Mouse (Mus musculus): ENCODE results near the gene Atp2b1. TPM values are rescaled to one million over a fixed set of nuclear protein-coding genes. Genes with fewer than 3 reads are reported as not detected.

The Atp2b1 gene
- polyA plus RNA-seq, 1 experiment from 2014 or later, result 116 TPM

DNA sequence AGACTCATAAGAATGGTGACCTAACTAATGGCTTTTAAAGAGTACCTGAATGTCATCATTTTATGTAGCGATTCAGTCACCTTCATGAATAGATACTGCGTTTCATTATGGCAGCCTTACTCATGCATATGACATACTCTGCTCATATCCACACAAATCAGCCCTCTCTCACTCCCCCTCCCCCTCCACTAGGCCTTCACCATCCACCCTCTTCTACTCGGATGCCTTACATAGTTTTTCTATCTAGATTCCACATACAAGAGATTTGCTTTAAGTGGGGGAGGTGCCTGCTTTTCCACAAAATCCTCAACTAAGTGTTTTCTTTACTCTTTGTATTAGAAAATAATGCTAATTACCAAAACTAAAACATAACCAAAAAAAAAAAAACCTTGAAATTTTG lies 96.9 kb downstream of the Atp2b1 start:
- Histone ChIP-seq H3K4me2 (replicated peaks) (no peak overlapping the region), H3K4me1 (no peaks in the 10 kb centered on the region), H3K27ac (replicated peaks) (no peak overlapping the region), H3K9me3 (no peaks in the 10 kb centered on the region), H3K9ac (replicated peaks) (no peak overlapping the region), H3K36me3 (peaks cover 15% of the 10 kb centered on the region), H3K27me3 (peaks cover 6% of the 10 kb centered on the region; the same call in 1 of the 2 replicates), H3K4me3 (no peak overlapping the region)
- 85% methylated on average over 3 of the region's 3 CpGs for WGBS
- ATAC-seq (ENCODE audit: low FRiP score, low read depth), result no peak

DNA sequence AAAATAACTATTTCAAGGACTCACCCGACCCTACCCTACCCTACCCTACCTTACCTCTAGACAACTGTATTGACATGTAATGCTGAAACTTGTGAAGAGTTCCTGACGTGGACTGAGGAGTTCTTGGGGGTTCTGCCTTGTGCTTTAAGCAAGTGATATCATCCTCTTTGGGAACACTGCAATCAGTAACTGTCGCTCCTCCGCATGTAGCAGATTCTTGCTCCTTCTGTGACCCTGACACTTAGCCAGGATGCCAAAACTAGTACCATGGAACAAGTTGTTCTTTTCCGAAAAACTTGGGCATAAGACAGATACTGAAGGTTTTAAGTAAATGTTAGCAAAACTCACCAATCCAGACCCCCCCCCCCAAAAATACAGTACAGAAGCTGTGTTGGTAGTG lies 97.9 kb downstream of the Atp2b1 start:
- 93% methylated on average over 5 of the region's 5 CpGs for WGBS
- Histone ChIP-seq H3K27me3 (peaks cover 6% of the 10 kb centered on the region; the same call in 1 of the 2 replicates), H3K4me1 (no peaks in the 10 kb centered on the region), H3K36me3 (peaks cover 14% of the 10 kb centered on the region), H3K9me3 (no peaks in the 10 kb centered on the region), H3K4me2 (replicated peaks) (no peak overlapping the region), H3K27ac (replicated peaks) (no peak overlapping the region), H3K9ac (replicated peaks) (no peak overlapping the region), H3K4me3 (no peak overlapping the region)
- ATAC-seq (ENCODE audit: low FRiP score, low read depth), result no peak

DNA sequence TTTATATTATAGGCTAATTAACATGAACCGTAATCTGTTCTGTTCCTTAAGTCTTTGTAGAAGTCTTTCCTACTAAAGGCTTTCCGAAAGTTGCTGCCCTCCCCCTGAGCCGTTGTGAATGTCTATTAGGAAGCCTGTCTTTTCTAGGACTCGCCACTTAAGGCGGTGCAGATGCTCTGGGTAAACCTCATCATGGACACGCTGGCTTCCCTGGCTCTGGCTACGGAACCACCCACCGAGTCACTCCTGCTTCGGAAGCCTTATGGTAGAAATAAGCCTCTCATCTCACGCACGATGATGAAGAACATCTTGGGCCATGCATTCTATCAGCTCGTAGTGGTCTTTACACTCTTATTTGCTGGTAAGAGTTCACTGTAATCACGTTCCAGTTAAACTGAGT lies 100.5 kb downstream of the Atp2b1 start:
- H3K4me2 ChIP-seq (replicated peaks), result no peak overlapping the region
- no peak for ATAC-seq (ENCODE audit: low FRiP score, low read depth)
- H3K27me3 ChIP-seq, result peaks cover 6% of the 10 kb centered on the region; the same call in 1 of the 2 replicates
- no peaks in the 10 kb centered on the region for H3K9me3 ChIP-seq
- H3K27ac ChIP-seq (replicated peaks), result no peak overlapping the region
- no peak overlapping the region for H3K4me3 ChIP-seq
- H3K9ac ChIP-seq (replicated peaks), result no peak overlapping the region
- peaks cover 22% of the 10 kb centered on the region for H3K36me3 ChIP-seq
- 96% methylated on average over 13 of the region's 13 CpGs for WGBS
- H3K4me1 ChIP-seq, result no peaks in the 10 kb centered on the region

DNA sequence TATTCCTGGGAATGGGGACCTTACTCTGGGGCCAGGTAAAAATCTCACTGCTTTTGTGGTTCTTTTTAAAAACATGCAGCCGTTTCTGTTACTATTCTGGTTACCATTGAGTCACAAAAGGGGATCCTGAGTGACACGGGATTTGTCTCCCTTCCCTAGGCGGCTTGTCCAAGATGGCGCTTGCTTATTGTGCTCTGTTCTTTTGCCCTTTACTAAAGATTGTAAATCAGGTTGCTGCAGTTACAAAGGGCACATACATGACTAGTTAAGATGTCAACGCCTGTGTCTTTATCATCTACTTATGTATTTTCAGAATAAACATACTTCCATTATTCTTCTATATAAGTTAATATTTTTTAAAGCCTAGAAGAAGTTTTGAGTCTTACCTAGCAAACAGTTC lies 102.8 kb downstream of the Atp2b1 start:
- Histone ChIP-seq H3K4me1 (no peaks in the 10 kb centered on the region), H3K4me3 (no peak overlapping the region), H3K9ac (replicated peaks) (no peak overlapping the region), H3K36me3 (peaks cover 22% of the 10 kb centered on the region), H3K4me2 (replicated peaks) (no peak overlapping the region), H3K27me3 (peaks cover 6% of the 10 kb centered on the region; the same call in 1 of the 2 replicates), H3K9me3 (no peaks in the 10 kb centered on the region), H3K27ac (replicated peaks) (no peak overlapping the region)
- ATAC-seq (ENCODE audit: low FRiP score, low read depth), result 0 out of 2 replicates have a peak, but pooled peaks have one; percentile 52
- WGBS, result 67% methylated on average over 5 of the region's 5 CpGs

DNA sequence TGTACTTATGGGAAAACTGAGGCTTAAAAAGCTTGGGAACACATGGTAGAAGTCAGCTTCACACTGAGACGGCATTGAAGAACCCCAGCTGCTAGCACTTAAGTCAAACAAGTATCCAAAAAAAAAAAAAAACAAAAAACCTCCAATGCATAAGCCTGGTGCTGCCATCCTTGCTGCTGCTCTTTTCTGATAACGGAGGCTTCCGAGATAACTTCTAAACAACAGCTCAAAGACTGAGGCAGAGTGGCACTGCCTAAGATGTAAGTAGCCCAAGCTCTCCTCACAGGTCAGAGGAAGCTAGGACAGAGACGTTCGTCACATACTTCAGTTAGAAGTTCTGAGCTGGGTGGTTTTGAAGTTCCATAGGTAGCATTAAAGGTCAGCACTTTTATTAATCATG lies 113.3 kb downstream of the Atp2b1 start:
- 93% methylated on average over 5 of the region's 5 CpGs for WGBS
- Histone ChIP-seq H3K27me3 (no peaks in the 10 kb centered on the region), H3K9ac (replicated peaks) (no peak overlapping the region), H3K4me3 (no peak overlapping the region), H3K4me1 (no peaks in the 10 kb centered on the region), H3K27ac (replicated peaks) (no peak overlapping the region), H3K36me3 (no peaks in the 10 kb centered on the region), H3K4me2 (replicated peaks) (no peak overlapping the region), H3K9me3 (no peaks in the 10 kb centered on the region)
- no peak for ATAC-seq (ENCODE audit: low FRiP score, low read depth)

DNA sequence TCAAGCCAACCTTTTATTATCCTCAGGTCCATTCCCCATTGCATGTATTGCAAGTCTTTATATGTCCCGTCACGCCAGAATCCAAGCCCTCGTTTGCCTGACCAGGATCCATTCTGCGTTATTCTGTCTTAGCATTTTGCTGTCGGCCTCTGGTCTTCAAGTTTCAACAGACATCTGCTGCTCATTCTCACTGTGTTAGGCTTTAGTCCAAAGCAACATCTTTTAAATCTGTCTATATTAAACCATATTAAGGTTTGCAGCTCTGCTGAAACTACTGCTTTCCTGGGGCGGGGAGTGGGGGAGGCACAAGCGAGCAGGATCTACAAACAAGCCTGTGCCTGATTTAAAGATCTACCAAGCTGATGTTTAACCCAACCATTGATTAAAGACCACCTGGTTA lies 115.6 kb downstream of the Atp2b1 start:
- H3K9ac ChIP-seq (replicated peaks), result no peak overlapping the region
- WGBS, result 95% methylated on average over 7 of the region's 7 CpGs
- ATAC-seq (ENCODE audit: low FRiP score, low read depth), result no peak
- H3K4me2 ChIP-seq (replicated peaks), result no peak overlapping the region
- no peaks in the 10 kb centered on the region for H3K9me3 ChIP-seq
- H3K27ac ChIP-seq (replicated peaks), result no peak overlapping the region
- no peaks in the 10 kb centered on the region for H3K36me3 ChIP-seq
- H3K4me3 ChIP-seq, result no peak overlapping the region
- H3K27me3 ChIP-seq, result no peaks in the 10 kb centered on the region
- no peaks in the 10 kb centered on the region for H3K4me1 ChIP-seq

DNA sequence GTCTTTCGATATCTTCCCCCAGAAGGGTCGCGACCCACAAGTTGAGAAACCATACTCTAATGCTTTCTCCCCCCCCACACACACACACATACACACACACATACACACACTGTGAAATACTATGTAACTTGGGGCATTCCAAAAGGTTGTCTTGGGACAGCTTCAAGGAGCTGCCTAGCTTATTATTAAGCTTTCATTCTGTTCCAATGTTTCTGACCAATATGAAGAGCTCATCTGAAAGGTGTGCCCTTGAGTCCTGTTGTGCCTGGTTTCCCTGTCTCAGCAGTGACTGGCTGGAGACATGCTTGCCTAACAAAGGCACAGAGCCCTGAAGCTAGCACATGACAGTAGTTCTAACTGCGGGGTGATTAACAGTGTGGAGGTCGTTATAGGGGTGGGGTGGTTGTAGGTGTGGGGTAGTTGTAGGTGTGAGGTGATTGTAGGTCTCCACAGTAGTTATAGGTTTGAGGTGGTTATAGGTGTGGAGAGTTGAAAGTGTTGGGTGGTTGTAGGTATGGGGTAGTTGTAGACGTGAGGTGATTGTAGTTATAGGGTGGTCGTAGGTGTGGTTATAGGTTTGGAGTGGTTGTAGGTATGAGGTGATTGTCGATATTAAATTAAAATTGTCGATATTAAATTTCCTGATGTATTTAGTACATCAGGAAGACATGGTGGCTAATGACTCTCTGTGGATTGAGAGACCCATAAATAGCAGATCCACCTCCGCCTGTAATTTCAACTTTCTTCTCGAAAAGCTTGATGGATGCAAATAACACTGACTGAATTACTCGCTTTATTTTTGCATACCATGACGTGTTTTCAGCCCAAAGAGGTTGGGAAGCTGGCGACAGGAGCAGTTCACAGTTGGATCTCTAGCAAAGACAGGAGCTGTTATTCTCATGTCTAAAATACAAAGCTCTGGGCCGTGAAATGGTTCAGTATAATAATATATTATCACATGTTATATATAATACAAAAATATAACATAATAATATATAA lies 119.9 kb downstream of the Atp2b1 start:
- WGBS, result 92% methylated on average over 15 of the region's 15 CpGs
- no peak overlapping the region for H3K27ac ChIP-seq (replicated peaks)
- H3K9me3 ChIP-seq, result no peaks in the 10 kb centered on the region
- H3K27me3 ChIP-seq, result no peaks in the 10 kb centered on the region
- ATAC-seq (ENCODE audit: low FRiP score, low read depth), result no peak; the same call in 1 of the 2 replicates
- no peaks in the 10 kb centered on the region for H3K36me3 ChIP-seq
- no peak overlapping the region for H3K4me3 ChIP-seq
- no peak overlapping the region for H3K9ac ChIP-seq (replicated peaks)
- no peaks in the 10 kb centered on the region for H3K4me1 ChIP-seq
- H3K4me2 ChIP-seq (replicated peaks), result no peak overlapping the region

DNA sequence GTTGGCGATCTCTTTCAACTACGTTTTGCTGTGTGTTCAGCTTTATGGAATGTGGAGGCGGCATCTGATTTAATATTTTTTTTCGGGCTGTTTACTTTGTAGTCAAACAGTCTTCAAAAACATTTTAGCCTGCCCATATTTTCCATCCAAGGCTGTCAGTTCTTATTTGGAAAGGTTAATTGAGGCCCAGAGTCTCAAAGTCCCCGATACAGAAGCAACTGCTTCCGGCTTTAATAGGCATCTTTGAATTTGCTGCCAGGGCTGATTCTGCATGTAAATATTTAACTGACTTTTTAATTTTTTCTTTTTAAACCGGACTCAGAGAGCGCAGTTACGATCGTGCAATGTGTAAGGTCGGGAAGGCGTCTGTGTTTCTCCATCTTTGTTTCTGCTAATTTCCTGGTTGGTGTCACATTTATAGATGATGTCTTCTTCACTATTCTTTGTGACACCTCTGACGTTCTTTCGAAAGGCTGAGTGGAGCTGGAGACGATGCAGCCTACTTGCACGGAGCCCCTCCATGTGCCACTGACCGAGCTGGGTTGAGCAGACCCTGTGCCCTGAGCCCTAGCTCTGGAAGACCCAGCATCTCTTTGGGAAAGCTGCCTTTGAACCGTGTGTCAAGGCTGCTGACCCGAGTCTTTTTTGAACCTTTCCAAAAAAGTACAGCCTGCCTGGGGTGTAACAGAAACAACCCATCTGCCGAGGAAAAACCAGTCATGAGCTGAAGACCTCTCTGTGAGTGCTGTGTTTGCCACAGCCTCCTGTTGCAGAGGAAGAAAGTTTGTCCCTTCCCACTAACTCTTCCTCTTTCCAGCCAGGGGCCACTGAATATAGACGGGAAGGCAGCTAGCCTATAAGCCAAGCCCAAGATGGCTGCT lies 123.2 kb downstream of the Atp2b1 start:
- ATAC-seq (ENCODE audit: low FRiP score, low read depth), result no peak
- Histone ChIP-seq H3K27me3 (no peaks in the 10 kb centered on the region), H3K36me3 (no peaks in the 10 kb centered on the region), H3K4me1 (no peaks in the 10 kb centered on the region), H3K9me3 (no peaks in the 10 kb centered on the region), H3K9ac (replicated peaks) (no peak overlapping the region), H3K4me2 (replicated peaks) (no peak overlapping the region), H3K4me3 (no peak overlapping the region), H3K27ac (replicated peaks) (no peak overlapping the region)
- 87% methylated on average over 21 of the region's 21 CpGs for WGBS

DNA sequence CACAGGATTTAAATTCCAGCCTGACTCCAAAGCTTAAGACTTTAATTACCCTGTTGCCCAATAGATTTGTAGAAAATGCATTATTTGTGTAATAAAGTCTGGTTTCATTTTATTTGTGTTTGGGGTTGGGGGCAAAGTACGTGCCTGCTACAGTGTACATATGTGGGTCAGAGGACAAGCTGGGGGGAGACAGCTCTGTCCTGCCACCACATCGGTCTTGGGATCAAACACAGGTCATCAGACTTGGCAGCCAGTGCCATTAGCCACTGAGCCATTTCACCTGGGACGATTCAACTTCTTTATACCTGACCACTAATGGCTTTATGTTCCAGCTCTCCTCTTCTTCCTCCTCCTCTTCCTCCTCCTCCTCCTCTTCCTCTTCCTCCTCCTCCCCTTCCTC lies 124.7 kb downstream of the Atp2b1 start:
- Histone ChIP-seq H3K36me3 (no peaks in the 10 kb centered on the region), H3K4me2 (replicated peaks) (no peak overlapping the region), H3K4me1 (no peaks in the 10 kb centered on the region), H3K27me3 (no peaks in the 10 kb centered on the region), H3K4me3 (no peak overlapping the region), H3K27ac (replicated peaks) (no peak overlapping the region), H3K9me3 (no peaks in the 10 kb centered on the region), H3K9ac (replicated peaks) (no peak overlapping the region)
- no peak for ATAC-seq (ENCODE audit: low FRiP score, low read depth)
- 86% methylated on average over 3 of the region's 3 CpGs for WGBS

DNA sequence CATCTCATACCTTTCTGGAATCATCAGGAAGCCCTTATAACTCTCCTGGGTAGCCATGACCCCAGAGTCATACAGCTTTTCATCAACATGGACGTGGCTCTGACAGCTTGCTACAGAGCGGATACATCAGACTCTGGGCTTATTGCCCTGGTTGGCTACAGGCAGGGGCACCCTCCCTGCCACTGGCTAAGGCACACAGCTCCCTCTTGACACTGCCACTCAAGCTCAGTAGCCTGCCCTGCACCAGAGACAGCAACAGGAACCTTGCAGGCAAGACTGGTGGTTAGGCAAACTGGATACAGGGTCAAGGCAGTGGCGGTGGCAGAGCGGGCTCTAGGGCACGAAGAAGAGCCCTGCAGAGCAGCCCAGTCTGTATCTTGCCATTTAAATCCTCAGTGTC lies 126.0 kb downstream of the Atp2b1 start:
- H3K27me3 ChIP-seq, result no peaks in the 10 kb centered on the region
- WGBS, result 92% methylated on average over 5 of the region's 5 CpGs
- no peaks in the 10 kb centered on the region for H3K9me3 ChIP-seq
- no peak for ATAC-seq (ENCODE audit: low FRiP score, low read depth)
- no peak overlapping the region for H3K9ac ChIP-seq (replicated peaks)
- no peaks in the 10 kb centered on the region for H3K4me1 ChIP-seq
- H3K4me2 ChIP-seq (replicated peaks), result no peak overlapping the region
- H3K36me3 ChIP-seq, result no peaks in the 10 kb centered on the region
- no peak overlapping the region for H3K27ac ChIP-seq (replicated peaks)
- no peak overlapping the region for H3K4me3 ChIP-seq

DNA sequence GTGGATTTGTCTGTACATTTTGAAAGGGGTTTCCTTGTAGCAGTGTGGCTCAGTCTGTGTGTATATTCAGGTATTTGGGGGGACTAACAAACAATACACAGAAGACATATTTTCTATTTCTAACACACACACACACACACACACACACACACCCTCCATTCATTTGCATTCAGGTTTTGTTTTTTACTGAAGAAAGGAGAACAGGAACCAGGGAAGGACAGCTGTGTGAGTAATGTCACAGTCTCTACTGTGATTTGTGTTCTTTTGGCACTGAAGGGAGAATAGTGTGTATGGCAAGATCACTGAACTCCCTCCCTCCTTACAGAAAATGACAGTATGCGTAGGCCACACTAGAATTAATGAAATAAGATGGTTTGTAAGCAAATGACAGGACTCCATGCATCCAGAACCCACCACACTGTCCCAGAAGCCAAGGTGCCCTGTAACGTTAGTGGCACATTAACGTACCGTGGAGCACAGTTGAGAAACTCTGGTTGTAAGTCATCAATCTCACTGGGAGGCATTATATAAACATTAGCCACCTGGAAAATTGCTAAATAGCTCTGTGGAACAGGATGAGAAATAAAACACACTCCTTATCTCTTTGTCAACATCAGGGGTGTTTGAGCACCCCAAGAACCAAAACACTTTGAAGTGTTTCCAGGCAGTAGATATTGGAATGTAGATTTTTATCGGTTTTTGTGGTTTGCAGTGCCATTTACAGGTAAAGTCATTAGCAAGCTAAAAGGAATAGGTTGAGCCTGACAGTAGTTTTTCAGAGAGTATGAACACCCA lies 132.7 kb downstream of the Atp2b1 start:
- Histone ChIP-seq H3K4me1 (no peaks in the 10 kb centered on the region), H3K9me3 (no peaks in the 10 kb centered on the region), H3K4me3 (no peak overlapping the region), H3K27ac (replicated peaks) (no peak overlapping the region), H3K36me3 (no peaks in the 10 kb centered on the region), H3K9ac (replicated peaks) (no peak overlapping the region), H3K27me3 (no peaks in the 10 kb centered on the region), H3K4me2 (replicated peaks) (no peak overlapping the region)
- WGBS, result 90% methylated on average over 5 of the region's 5 CpGs
- no peak for ATAC-seq (ENCODE audit: low FRiP score, low read depth)
